Mouse (Mus musculus) megakaryocyte-erythroid progenitor cell, adult 5-6 weeks (primary cell): ENCODE measurements around the gene Tcn2. TPM values are rescaled to one million over a fixed set of nuclear protein-coding genes. Genes with fewer than 3 reads are reported as not detected.
"Not testable (repeated sequence)": the region's sequence is repeated elsewhere in the genome, so short reads cannot be mapped to it uniquely, and the experiment has no call there.

Experiments
- ATAC-seq: replicated peaks from 2 replicates; pipeline ENCODE4 v1.8.0; 2016; ENCODE audit warnings: mild to moderate bottlenecking, inconsistent platforms; ENCODE audit not compliant: severe bottlenecking, poor library complexity, low FRiP score, low TSS enrichment
- total RNA-seq, 2 experiments: library from RNA; stranded (forward) in 1 of 2; stranded (reverse) in 1 of 2; fragments of 200-1000, 215-1000 nt in 1 of 2; fragments of >200 nt in 1 of 2; fragmentation: Nextera tagmentation in 1 of 2; gene quantifications; 2 replicates each; pipeline ENCODE4 v1.2.3; 2014 to 2017

Tcn2 gene
- total RNA-seq (2014; fragmentation: Nextera tagmentation) (4.0 and 6.7 TPM in 2 replicates), total RNA-seq (2017) (4.4 and 5.9 TPM in 2 replicates)

DNA sequence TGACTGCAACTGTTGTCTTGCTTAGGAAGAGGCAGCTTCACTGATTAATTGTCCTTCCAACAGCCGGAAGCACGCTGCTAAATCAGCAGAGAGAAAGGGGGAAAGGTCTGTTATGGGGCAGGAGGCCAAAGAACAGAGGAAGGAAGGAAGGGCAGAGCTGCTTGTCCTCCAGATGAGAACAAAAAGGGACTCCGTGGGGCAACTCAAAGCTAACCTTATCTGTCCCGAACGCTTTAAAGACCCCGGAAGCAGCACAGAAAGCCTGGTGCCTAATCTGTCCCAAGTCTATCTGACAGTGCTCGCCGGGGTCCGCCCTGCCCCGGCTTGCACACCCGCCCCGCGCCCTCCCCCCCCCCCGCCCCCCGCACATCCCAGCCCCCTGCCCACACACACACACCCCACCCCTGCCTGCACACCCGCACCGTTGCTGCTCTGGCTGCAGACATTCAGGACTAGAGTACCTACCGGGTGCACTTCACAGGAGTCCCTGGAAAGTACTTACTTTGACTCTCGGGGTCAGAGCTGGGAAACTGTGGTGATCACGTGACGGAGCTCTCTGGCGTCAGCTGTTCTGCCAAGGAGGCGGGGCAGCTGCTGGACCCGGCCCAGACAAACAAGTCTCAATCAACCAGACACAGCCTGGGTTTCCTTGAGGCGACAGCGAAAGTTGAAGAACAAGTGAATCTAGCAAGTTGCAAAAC, at the start of gene Tcn2:
Gene Tcn2, minus strand, starts transcription at position 649 of the 701 bp plus-strand sequence.
- ATAC-seq: peak; percentile 85

DNA sequence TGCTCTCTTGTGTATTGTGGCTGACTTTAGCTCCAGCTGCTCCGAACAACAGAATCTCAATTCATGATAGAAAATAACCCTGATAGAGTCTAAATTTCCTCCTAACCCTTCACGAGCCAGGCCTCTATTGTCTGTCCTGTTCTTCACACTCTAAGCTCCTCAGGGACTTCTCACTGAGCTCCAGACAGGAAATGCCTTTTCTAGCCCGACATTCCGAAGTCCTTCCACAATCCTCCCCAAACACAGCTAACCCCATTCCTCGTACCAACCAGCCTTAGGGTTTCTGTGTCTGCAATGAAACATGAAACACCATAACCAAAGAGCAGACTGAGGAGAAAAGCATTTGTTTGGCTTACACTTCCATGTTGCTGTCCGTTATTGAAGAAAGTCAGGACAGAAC, 49.6 kb upstream of the Tcn2 start:
- ATAC-seq: no peak

DNA sequence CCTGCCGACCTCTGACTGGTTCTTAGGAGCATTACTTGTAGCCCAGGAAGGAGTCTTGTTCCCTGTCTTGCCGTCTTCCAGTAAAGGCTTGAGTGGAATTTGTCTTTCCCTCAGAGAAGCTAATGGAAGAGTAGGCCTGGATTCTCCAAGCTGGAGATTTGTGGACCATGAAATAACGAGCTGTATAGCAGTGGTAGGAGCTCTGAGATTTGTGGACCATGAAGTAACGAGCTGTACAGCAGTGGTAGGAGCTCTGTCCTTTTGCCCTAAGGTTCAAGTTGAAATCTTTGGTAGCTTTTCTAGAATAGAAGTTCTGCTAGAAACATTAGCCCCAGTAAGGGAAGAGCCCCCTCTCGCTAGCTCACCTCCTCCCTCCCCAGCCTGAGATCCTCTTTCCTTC, 46.5 kb upstream of the Tcn2 start:
- no peak for ATAC-seq

GRCm38 (mm10) chr11:3976678-3977077, 44.7 kb upstream of the Tcn2 start, which contains the start of gene 4930556J24Rik:
Gene 4930556J24Rik, minus strand, starts transcription at chr11:3976778.
- no peak for ATAC-seq

DNA sequence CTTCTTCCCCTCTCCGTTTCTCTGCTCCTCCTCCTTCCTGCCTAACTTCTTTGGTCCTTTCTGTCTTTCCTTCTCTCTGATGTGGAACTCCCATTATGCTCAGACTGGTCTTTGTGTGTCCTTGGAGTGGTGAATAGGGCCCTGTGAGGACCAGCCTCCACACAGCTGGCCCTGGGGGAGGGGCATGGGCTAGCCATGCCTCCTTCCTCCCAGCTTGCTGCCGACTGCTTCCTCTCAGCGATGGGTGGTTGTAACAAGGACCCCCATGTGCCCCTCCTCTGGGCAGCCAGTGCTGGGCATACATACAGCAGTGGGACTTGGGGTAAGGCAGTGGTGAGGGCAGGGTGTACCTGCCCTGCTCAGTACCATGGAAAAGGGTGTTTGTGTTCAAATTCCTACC, 42.4 kb upstream of the Tcn2 start:
- ATAC-seq: no peak

GRCm38 (mm10) chr11:3973081-3973480, 41.1 kb upstream of the Tcn2 start:
- no peak for ATAC-seq

- no peak for ATAC-seq
Measured at GRCm38 (mm10) chr11:3970361-3970760, 38.4 kb upstream of the Tcn2 start.

DNA sequence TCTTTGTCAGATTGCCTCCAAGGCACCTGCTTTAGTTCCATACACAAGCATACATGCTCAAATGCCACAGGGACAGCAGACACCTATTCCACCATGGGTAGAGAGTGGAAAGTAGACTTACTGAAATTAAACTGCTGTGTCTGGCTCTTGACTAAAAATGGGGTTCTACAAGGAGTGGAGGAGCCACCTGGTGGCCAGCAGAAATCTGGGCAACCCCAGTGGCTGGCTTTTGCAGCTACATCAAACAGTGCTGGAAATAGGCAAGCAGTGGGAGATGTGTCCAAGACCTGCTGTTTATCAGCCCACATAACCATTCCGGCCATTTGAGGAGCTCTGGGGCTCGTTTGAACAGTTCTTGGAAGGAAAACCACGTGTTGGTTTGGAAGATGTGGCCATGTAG, 37.9 kb upstream of the Tcn2 start:
- ATAC-seq: peak; percentile 67; the same call in 1 of the 2 replicates

- ATAC-seq: peak; percentile 69
Measured at GRCm38 (mm10) chr11:3964416-3965172, 32.6 kb upstream of the Tcn2 start.

GRCm38 (mm10) chr11:3963610-3964415, 31.9 kb upstream of the Tcn2 start, which contains the start of gene Pes1:
Gene Pes1, plus strand, starts transcription at chr11:3963975.
- ATAC-seq: peak; percentile 86

DNA sequence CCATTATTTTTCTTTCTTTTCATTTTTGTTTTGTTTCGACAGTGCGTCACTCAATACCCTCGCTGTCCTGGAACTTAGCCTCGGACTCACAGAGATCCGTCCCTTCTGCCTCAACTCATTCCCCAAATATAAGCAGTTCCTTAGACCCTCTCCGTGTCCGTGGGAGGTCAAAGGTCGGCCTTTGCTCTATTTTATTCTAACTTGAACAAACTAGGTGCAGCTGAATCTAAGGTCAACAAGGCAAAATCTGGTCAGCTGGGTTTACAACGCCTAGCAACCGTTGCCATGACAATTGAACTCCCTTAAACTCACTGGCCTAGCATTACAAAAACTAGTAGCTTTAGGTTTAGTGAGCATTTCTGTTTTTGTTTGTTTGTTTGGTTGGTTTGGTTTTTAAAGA, 31.2 kb upstream of the Tcn2 start:
- no peak for ATAC-seq

DNA sequence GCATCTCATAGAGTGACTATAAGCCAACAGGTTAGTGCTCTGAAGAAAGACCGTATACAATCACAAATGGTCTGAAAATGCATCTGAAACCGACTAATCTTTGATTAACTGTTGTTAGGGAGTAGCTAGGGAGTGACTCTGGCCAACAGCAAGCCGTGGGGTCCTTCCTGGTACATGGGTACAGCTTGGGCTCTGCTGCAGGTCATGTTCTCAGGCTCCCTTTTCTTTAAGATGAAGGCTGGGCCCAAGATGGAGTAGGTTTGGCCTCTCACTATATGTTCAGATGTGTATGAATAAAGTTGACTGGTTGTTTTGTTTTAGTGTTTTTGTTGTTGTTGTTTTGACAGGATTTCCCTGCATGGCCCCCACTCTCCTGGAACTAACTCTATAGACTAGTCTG, 29.8 kb upstream of the Tcn2 start:
- no peak for ATAC-seq

DNA sequence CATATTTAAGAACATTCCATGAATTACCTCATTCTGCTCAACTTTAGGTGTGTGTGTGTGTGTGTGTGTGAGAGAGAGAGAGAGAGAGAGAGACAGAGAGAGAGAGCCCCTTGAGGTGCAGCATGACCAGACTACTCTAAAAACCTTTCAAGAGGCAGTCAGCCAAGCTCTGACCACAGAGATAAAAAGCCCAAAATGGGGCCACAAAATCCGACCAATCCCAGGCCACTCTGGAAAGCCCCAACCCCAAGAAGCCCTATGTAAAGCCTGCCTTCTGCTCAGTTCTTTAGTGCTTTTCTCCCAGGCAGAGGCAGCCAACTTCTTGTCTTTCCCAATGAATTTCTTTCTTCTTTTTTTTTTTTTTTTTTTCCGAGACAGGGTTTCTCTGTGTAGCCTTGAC, 28.9 kb upstream of the Tcn2 start:
- ATAC-seq: no peak

DNA sequence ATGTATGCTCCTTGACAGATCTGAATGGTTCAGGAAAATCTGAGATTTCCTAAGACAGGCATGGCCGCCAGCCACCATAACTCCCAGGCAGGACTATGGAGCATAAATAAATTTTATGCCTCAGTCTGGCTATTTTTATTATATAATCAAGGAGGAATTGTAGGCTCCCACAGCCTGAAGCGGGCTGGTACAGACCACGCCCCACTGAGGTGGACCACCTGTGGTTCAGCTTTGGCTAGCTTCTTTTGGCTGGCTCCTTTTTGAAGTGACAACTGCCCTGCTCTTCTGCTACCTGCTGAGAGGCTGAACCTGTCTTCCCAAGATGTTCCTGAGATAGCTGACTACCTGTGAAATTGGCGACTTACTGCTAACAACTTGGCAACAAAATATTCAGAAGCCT, 23.4 kb upstream of the Tcn2 start:
- not testable (repeated sequence) for ATAC-seq

DNA sequence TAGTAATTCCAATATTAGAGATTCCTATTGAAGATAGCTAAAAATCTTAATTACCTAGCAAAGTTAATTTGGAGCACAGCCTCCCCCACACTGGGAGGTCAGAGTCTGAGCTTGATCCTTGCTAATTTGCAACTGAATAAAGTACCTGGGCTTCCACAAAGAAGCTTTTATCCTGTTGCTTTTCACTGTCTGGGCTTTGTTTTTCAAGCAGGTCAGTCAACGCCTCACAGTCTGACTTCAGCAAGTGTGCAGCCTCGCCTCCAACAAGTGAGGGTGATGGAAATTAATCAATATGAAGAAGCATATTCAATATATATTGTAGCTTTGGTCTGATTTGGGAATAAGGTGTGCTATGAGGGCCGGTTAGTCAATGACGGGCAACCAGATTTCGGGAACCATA, 22.9 kb upstream of the Tcn2 start:
- ATAC-seq: not testable (repeated sequence)

- ATAC-seq: no peak
Measured at GRCm38 (mm10) chr11:3946386-3946785, 14.4 kb upstream of the Tcn2 start.

GRCm38 (mm10) chr11:3941371-3941770, 9.4 kb upstream of the Tcn2 start:
- ATAC-seq: no peak

- no peak for ATAC-seq
Measured at GRCm38 (mm10) chr11:3937321-3937874, 5.4 kb upstream of the Tcn2 start.

- ATAC-seq: no peak
Measured at GRCm38 (mm10) chr11:3936318-3936717, 4.4 kb upstream of the Tcn2 start.

DNA sequence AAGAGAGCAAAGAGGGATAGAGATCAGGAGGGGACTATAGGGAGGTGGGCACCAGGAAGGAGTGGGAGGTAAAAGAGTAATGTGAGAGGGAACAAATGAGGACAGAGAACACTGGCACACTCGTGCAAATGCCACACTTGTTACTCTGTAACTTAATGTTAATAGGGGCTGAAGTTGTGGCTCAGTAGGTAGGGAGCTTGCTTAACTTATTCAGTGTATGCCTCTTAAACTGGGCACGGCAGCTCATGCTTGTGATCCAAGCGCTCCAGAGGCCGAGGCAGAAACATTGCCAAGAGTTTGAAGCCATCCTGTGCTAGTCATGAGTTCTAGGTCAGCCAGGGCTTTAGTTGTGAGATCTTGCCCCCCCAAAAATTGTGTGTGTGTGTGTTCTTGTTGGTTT, 3.2 kb upstream of the Tcn2 start:
- ATAC-seq: no peak
